Mouse (Mus musculus) heart, postnatal 0 days (tissue): ENCODE measurements around the gene Dohh.

Source experiments
- CTCF ChIP-seq: IDR thresholded peaks from 2 replicates; pipeline ENCODE4 v1.5.1; 2016; ENCODE audit warnings: antibody characterized with exemption, control low read depth, low read depth
- EP300 ChIP-seq: IDR thresholded peaks from 2 replicates; pipeline ENCODE4 v1.6.1; 2016; ENCODE audit warnings: antibody characterized with exemption, low read depth

- no peak for TF ChIP-seq EP300
- no peak for TF ChIP-seq CTCF
Measured at GRCm38 (mm10) chr10:81360721-81361120, 23.5 kb upstream of the Dohh start.
